Mouse (Mus musculus) naive thymus-derived CD4-positive, alpha-beta T cell, adult 2 months (primary cell): Measurements from ENCODE around the gene Elane.
"Not testable (repeated sequence)": the region's sequence is repeated elsewhere in the genome, so short reads cannot be mapped to it uniquely, and the experiment has no call there.

Source experiments
- DNase-seq: peaks from one replicate; pipeline ENCODE4 v3.0.0-alpha.2; 2011; ENCODE audit warnings: low read depth

The Elane gene

DNA sequence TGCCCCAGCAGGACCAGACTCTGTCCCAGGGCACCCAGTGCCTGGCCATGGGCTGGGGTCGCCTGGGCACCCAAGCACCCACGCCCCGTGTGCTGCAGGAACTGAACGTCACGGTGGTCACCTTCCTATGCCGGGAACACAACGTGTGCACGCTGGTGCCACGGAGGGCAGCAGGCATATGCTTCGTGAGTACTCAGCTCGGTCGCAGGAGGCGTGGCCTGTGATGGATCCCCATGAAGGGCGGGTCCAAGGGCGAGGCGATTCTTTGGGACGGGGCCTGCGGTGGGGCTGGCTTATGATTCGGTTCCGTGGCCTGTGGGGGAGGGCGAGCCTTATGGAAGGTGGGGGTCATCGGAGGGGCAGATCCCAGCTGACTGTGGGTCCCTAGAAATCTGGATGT lies 4.1 kb upstream of the Elane start:
- no peak for DNase-seq

GRCm38 (mm10) chr10:79883297-79884084 lies 2.6 kb upstream of the Elane start:
- DNase-seq, result peak; percentile 86

- no peak for DNase-seq
Observed at GRCm38 (mm10) chr10:79884446-79884845, 1.6 kb upstream of the Elane start.

- not testable (repeated sequence) for DNase-seq
Observed at GRCm38 (mm10) chr10:79884938-79885337, 1.1 kb upstream of the Elane start.

DNA sequence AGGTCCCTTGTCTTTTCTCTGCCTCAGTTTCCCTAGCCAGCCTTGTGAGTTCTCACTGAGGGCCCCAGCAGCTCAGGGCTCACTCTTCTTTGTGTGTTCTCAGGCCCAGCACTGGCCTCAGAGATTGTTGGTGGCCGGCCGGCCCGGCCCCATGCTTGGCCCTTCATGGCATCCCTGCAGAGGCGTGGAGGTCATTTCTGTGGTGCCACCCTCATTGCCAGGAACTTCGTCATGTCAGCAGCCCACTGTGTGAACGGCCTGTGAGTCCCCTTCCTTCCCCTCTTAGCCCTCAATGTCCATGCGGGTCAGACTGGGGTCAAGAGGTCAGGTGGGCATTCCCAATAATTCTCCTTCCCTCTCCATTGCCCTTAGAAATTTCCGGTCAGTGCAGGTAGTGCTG lies 564 bp downstream of the Elane start:
- DNase-seq, result no peak

DNA sequence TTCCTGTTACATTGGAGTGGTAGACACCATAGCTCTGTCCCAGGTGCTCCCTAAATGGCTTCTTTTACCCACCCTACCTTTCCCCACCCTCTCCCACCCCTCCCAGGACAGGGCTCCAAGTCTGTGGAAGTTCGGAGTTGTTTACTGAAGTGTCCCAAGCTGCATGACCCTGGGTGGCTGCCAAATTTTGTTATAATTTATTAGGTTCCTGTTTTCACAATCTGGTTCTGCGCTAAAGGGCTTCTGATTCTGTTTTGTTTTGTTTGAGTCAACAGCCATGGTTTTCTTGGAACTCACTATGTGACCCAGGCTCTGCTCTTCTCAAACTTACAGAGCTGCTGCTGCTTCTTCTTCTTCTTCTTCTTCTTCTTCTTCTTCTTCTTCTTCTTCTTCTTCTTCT lies 3.3 kb downstream of the Elane start:
- no peak for DNase-seq

DNA sequence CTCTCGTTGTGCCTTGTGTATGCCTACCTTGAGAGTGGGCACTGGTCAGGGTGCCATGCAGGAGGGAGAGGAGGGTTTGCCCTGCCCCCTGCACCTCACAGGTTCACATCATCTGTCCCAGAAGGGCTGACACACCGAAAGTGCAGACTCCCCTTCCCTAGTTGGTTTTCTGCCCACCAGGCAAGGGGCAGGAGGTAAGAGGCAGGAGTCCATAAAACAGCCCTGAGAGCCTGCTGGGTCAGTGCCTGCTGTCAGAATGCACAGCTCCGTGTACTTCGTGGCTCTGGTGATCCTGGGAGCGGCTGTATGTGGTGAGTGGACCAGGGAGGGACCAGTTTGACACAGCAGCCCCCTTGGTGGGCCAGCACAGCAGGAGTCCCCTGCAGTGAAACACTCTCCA lies 4.6 kb downstream of the Elane start, which contains the start of gene Cfd:
Gene Cfd (plus strand): TSS at position 184 of the 400 bp plus-strand sequence.
- no peak for DNase-seq

- peak; percentile 88 for DNase-seq
Observed at GRCm38 (mm10) chr10:79892451-79893118, 6.5 kb downstream of the Elane start.

GRCm38 (mm10) chr10:79896306-79896705 lies 10.3 kb downstream of the Elane start:
- no peak for DNase-seq

DNA sequence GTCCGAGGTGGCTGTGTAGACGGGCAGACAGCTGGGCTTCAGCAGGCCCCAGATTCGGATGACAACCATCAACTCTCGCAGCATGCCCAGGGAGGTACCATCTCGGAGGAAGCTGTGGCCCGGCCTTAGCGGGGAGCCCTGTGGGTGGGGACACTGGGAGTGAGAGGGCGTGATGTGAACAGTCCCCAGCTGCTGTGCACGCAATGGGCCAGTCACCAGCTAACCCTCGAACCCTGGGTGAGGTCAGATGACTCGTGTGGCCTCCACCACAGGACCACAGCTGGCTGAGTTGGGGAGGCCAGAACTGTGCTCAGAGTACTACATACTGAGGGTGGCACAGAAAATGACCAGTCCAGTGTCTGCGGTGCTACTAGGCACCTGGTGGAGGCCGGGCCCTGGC lies 10.8 kb downstream of the Elane start:
- DNase-seq, result no peak

DNA sequence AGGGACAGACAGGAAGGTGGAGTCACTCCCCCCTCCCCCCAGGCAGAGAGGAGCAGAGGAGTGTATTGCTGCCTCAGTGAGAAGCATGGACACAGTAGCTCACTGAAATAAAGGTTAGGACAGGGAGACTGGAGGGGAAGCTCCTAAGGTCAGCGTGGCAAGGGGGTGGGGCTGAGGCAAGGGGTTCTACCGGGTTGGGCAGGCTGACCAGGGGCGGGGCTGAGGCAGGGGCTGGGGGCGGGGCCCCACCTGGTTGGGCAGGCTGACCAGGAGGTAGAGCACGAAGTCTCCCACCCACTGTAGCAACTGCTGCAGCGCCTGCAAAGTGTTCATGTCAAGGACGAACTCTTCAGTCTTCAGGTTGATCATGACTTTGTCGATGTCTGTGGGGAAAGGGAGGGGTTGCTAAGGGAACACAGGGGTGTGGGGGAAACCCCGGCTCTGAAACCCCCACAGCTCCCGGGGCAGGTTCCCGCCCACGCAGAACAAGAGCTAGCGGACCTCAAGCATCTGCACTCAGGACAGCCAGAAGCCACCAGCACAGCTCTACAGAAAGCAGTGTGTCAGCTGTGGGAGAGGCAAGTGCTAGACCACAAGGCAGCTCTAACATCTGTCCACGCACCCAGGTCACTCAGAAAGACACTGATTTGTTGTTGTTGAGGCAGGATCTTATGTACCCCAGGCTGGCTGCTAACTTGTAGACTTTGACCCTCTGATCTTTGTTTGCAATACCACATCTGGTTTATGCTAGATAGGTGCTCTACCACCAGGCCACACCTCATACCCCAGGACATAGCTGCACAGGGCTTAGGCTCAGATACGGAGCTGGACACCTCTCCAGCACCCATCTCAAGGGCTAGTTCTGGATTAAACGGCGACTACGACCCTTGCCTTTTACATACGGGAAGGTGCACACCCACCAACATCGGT lies 11.5 kb downstream of the Elane start:
- no peak for DNase-seq

GRCm38 (mm10) chr10:79900951-79901410 lies 14.9 kb downstream of the Elane start:
- no peak for DNase-seq

DNA sequence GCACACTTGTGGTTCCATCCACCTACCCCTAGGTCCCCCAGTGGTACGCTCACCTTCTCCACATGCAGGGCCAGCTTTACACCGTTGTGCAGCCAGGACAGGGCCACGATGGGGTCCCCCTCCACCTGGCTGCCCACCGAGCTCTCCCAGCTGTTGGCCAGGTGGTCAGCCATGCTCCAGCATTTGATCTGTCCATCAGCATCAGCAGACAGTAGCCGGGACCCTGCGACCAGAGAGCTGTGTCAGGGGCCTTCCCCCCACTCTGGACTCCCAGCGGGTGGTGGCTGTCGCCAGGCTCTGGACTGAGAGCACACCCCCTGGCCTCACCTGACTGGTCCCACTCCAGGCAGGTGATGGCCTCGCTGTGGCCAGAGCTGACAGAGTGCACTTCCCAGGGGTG lies 20.7 kb downstream of the Elane start:
- DNase-seq, result no peak

- DNase-seq, result no peak
Observed at GRCm38 (mm10) chr10:79907415-79907814, 21.4 kb downstream of the Elane start.

DNA sequence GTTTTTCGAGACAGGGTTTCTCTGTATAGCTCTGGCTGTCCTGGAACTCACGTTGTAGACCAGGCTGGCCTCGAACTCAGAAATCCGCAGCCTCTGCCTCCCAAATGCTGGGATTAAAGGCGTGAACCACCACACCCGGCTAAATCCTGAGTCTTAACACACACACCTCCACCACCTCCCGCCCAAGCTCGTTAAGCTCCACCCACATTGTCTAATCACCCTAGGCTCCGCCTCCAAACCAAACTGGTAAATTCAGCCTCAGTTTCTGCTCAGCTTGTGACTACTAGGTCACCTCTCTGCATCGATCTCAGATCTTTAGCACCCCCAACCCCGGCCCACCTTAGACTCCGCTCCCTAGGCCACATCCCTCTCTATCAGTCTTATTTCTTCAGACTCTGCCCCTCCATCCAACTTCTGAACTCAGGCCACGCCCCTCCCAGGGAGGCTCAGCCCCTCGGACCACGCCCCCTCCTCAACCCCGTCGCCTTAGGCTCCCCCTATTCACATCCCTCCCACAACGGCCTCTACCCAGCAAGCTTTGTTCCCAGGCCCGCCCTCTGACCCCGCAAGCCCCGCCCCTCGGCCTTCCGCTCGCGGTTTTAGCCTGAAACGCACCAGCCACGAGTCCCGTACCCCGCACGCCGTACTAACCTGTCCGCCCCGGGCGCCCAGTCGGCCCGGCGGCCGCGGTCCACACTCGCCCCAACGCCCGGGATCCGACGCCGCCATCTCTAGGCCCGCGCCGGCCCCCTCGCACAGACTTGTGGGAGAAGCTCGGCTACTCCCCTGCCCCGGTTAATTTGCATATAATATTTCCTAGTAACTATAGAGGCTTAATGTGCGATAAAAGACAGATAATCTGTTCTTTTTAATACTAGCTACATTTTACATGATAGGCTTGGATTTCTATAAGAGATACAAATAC lies 22.4 kb downstream of the Elane start, which contains the start of gene Med16:
Gene Med16 (minus strand): TSS at position 757 of the 925 bp plus-strand sequence.
- peak; percentile 98 for DNase-seq

GRCm38 (mm10) chr10:79909092-79909922 lies 23.3 kb downstream of the Elane start:
- no peak for DNase-seq

GRCm38 (mm10) chr10:79910556-79910955 lies 24.5 kb downstream of the Elane start, which contains the start of gene Gm26602:
Gene Gm26602, plus strand, starts transcription at chr10:79910856.
- DNase-seq, result no peak

- DNase-seq, result no peak
Observed at GRCm38 (mm10) chr10:79912412-79912811, 26.4 kb downstream of the Elane start.

DNA sequence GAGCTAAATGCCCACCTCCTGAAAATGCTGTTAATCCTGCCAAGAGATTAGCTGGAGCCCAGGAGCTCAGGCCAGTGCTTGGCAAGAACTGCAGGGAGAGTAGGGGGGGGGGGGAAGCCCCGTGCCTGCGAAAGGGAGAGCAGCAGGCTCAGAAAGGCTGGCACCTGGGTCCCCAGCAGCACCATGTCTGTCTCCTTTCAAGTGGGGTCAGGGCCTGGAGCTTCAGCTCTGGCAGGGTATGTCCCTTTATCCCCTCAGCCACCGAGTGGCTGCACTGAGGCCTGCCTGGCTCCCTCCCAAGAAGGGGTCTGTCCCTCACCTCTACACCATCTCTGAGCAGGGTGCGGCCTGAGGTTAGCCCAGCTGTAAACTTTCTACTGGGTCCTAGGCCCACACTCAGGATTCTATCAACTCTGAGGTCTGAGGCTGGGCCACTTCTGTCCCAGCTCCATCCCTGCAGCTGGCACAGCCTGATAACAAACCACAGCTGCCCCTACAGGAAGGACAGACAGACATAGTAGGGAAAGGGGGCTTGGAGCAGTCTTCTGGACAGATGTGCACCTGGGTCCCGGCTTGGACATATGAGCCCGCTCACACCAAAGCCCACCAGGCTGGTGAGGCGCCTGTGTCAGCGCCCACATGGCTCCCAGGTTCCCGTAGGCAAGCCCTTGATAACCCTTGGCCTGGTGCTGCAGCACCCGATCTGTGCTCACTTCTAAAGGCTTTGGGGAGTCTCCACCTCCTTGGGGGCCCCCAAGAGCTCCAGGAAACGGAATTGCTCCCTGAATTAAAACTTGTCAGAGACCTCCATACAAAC lies 28.3 kb downstream of the Elane start:
- DNase-seq, result no peak
